Mouse (Mus musculus): ENCODE measurements around the gene 5730480H06Rik. TPM values are rescaled to one million over a fixed set of nuclear protein-coding genes. Genes with fewer than 3 reads are reported as not detected.

Gene 5730480H06Rik
- 15.1 and 16.6 TPM in 2 replicates for polyA plus RNA-seq (2014; fragmentation: Nextera tagmentation; extraction: Ambion mirVana)

DNA sequence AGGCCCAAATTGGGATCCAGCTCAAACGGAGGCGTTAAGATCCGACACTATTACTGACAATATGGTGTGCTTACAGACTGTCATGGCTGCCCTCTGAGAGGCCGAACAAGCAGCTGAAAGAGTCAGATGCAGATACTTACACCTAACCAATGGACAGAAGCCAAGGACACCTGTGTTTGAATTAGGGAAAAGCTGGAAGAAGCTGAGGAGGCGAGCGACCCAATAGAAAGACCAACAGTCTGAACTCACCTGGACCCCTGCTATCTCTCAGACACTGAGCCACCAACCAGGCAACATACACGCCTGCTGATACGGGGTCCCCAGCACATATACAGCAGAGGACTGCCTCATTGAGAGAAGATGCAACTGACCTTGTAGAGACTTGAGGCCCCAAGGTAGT lies at the start of gene 5730480H06Rik:
Gene 5730480H06Rik (plus strand): TSS at position 301 of the 400 bp plus-strand sequence.
- no peak within 1 kb of the TSS for H3K4me2 ChIP-seq (ENCODE audit: low read length)
- 91% methylated on average over 8 of the region's 8 CpGs for WGBS
- H3K9me3 ChIP-seq (ENCODE audit: control insufficient read depth, low read length): no peaks in the 10 kb centered on the region
- H3K27ac ChIP-seq (replicated peaks in 1 of 2; ENCODE audit: control insufficient read depth in 1 of 2, insufficient read depth in 1 of 2, low read depth in 2 of 2, low read length in 2 of 2): no peak within 1 kb of the TSS
- H3K4me3 ChIP-seq (ENCODE audit: control insufficient read depth in 1 of 2, insufficient read depth in 1 of 2, low read depth in 1 of 2, low read length in 2 of 2): no peak within 1 kb of the TSS
- no peak within 1 kb of the TSS for H3K9ac ChIP-seq (ENCODE audit: low read length)
- ATAC-seq (ENCODE audit: insufficient number of reproducible peaks, insufficient read depth, low FRiP score, low read depth): no peak
- H3K27me3 ChIP-seq (ENCODE audit: control insufficient read depth, insufficient read depth, low read length): no peaks in the 10 kb centered on the region
- no peaks in the 10 kb centered on the region for H3K36me3 ChIP-seq (ENCODE audit: control insufficient read depth, insufficient read depth, low read length)
- no peaks in the 10 kb centered on the region for H3K4me1 ChIP-seq (ENCODE audit: control insufficient read depth in 2 of 2, insufficient read depth in 2 of 2, low read length in 2 of 2)

DNA sequence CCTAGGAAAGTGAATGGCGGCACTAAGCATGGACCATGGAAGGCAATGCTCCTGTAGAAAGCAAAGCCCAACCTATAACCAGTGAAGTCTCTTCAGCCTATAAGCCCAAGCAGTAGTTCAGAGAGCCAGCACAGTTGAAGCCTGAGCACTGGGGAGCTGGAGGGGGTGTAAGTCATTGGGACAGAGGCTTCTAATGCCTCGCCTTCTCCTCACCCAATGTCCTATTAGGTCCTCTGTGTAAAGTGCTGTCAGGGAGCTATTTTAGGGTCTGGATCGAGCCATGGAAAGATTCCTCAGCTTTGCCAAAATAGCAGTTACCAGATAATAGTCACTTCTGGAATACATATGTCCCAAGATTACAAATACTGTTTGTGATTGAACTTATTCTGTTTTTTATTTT lies 26.6 kb upstream of the 5730480H06Rik start:
- Histone ChIP-seq H3K27me3 (ENCODE audit: control insufficient read depth, insufficient read depth, low read length) (no peaks in the 10 kb centered on the region), H3K4me2 (ENCODE audit: low read length) (no peak overlapping the region), H3K27ac (replicated peaks in 1 of 2; ENCODE audit: control insufficient read depth in 1 of 2, insufficient read depth in 1 of 2, low read depth in 2 of 2, low read length in 2 of 2) (peak overlapping the region; percentile 19 to 49; a peak in 2 of 4 replicates), H3K36me3 (ENCODE audit: control insufficient read depth, insufficient read depth, low read length) (peaks cover 38% of the 10 kb centered on the region), H3K9ac (ENCODE audit: low read length) (no peak overlapping the region), H3K9me3 (ENCODE audit: control insufficient read depth, low read length) (no peaks in the 10 kb centered on the region), H3K4me1 (ENCODE audit: control insufficient read depth in 2 of 2, insufficient read depth in 2 of 2, low read length in 2 of 2) (peaks cover 0 to 2% of the 10 kb centered on the region in 2 experiments; a peak in 2 of 4 replicates), H3K4me3 (ENCODE audit: control insufficient read depth in 1 of 2, insufficient read depth in 1 of 2, low read depth in 1 of 2, low read length in 2 of 2) (no peak overlapping the region)
- WGBS: 51% methylated on average over 3 of the region's 3 CpGs
- no peak; the same call in 1 of the 2 replicates for ATAC-seq (ENCODE audit: insufficient number of reproducible peaks, insufficient read depth, low FRiP score, low read depth)

DNA sequence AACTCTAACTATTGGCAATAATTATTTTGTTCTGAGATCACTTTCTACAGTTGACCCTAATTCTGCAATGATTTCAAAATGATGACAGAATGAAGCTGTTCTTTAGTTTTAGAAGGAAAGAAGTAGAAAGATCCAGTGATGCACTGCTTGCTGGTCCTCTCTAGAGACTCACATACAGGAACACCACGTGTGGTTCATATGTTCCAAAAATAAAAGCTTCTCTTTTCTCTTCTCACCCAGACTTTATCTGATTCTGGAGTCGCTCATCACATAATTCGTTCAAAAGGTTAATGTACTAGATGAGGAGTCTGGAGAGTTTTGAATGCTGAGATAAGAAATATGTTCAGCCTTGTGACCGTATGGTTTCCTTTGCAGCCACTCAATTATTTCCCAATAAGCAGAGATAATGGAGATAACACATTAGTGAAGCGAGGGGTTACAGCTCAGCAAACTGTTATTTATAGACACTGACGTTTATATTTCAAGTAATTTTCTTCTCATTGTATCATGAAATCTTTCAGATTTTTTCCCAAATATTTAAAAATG lies 12.6 kb upstream of the 5730480H06Rik start:
- Histone ChIP-seq H3K9me3 (ENCODE audit: control insufficient read depth, low read length) (no peaks in the 10 kb centered on the region), H3K4me3 (ENCODE audit: control insufficient read depth in 1 of 2, insufficient read depth in 1 of 2, low read depth in 1 of 2, low read length in 2 of 2) (no peak overlapping the region), H3K9ac (ENCODE audit: low read length) (no peak overlapping the region), H3K27ac (replicated peaks in 1 of 2; ENCODE audit: control insufficient read depth in 1 of 2, insufficient read depth in 1 of 2, low read depth in 2 of 2, low read length in 2 of 2) (no peak overlapping the region), H3K4me1 (ENCODE audit: control insufficient read depth in 2 of 2, insufficient read depth in 2 of 2, low read length in 2 of 2) (no peaks in the 10 kb centered on the region), H3K27me3 (ENCODE audit: control insufficient read depth, insufficient read depth, low read length) (no peaks in the 10 kb centered on the region), H3K36me3 (ENCODE audit: control insufficient read depth, insufficient read depth, low read length) (no peaks in the 10 kb centered on the region), H3K4me2 (ENCODE audit: low read length) (no peak overlapping the region)
- ATAC-seq (ENCODE audit: insufficient number of reproducible peaks, insufficient read depth, low FRiP score, low read depth): no peak
- WGBS: 59% methylated on average over 6 of the region's 6 CpGs

DNA sequence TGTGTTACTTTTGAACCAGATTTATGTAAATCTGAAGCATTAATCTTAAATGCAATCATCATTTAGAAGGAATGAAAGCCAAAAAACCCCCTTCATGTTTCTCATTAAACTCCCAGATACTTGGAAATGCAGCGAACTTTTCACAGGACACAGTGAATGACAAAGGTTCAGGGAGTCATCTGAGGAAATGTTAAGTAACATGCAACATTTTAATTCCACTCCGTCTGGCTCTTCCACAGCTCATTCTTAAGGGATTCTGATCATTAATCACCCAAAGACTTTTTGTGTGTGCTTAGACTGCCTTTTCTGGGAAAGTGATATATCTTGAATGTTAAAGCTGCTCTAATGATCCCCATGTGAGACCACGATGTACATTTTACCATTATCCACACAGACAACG lies 7.2 kb upstream of the 5730480H06Rik start:
- ATAC-seq (ENCODE audit: insufficient number of reproducible peaks, insufficient read depth, low FRiP score, low read depth): no peak
- Histone ChIP-seq H3K9me3 (ENCODE audit: control insufficient read depth, low read length) (no peaks in the 10 kb centered on the region), H3K9ac (ENCODE audit: low read length) (no peak overlapping the region), H3K4me1 (ENCODE audit: control insufficient read depth in 2 of 2, insufficient read depth in 2 of 2, low read length in 2 of 2) (no peaks in the 10 kb centered on the region), H3K27me3 (ENCODE audit: control insufficient read depth, insufficient read depth, low read length) (no peaks in the 10 kb centered on the region), H3K36me3 (ENCODE audit: control insufficient read depth, insufficient read depth, low read length) (no peaks in the 10 kb centered on the region), H3K4me3 (ENCODE audit: control insufficient read depth in 1 of 2, insufficient read depth in 1 of 2, low read depth in 1 of 2, low read length in 2 of 2) (no peak overlapping the region), H3K4me2 (ENCODE audit: low read length) (no peak overlapping the region), H3K27ac (replicated peaks in 1 of 2; ENCODE audit: control insufficient read depth in 1 of 2, insufficient read depth in 1 of 2, low read depth in 2 of 2, low read length in 2 of 2) (no peak overlapping the region)
- WGBS: 78% methylated on average over 4 of the region's 4 CpGs

DNA sequence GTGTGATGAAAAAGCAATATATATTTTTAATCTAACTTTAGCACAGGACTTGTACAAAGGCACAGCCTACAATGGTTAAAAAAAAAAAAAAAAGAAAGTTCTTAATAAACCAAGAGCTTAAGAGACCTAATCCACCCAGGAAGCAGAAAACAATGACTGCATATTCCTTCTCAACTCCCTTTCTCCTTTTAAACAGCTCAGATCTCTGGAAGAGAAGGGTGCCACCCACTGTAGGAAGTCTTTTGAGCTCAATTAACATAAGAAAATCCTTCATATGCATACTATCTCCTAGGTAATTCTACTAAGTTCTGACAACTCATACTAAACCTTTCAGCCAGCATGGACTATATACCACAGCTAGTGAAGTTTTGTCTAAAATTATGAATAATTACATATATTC lies 1.5 kb upstream of the 5730480H06Rik start:
- H3K9ac ChIP-seq (ENCODE audit: low read length): no peak overlapping the region
- H3K4me1 ChIP-seq (ENCODE audit: control insufficient read depth in 2 of 2, insufficient read depth in 2 of 2, low read length in 2 of 2): no peaks in the 10 kb centered on the region
- no peaks in the 10 kb centered on the region for H3K36me3 ChIP-seq (ENCODE audit: control insufficient read depth, insufficient read depth, low read length)
- no peaks in the 10 kb centered on the region for H3K27me3 ChIP-seq (ENCODE audit: control insufficient read depth, insufficient read depth, low read length)
- H3K4me2 ChIP-seq (ENCODE audit: low read length): no peak overlapping the region
- H3K27ac ChIP-seq (replicated peaks in 1 of 2; ENCODE audit: control insufficient read depth in 1 of 2, insufficient read depth in 1 of 2, low read depth in 2 of 2, low read length in 2 of 2): no peak overlapping the region
- ATAC-seq (ENCODE audit: insufficient number of reproducible peaks, insufficient read depth, low FRiP score, low read depth): no peak
- H3K9me3 ChIP-seq (ENCODE audit: control insufficient read depth, low read length): no peaks in the 10 kb centered on the region
- H3K4me3 ChIP-seq (ENCODE audit: control insufficient read depth in 1 of 2, insufficient read depth in 1 of 2, low read depth in 1 of 2, low read length in 2 of 2): no peak overlapping the region

DNA sequence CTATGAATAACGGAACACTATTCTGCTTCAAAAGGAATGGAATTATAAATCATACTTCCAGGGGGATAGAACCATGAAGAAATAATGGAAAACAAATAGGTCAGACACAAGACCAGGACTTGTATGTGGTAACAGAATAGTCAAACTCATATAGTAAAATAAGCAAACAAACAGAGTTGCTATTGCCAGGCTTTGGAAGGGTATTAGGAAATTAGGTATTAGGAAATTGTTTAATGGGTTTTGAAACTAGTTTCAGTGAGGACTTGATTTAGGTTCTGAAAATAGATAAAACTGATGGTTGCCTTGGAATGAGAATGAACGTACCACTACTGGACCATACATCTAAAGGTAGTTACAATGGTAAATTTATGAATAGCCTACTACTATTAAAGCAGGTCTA lies 2.0 kb downstream of the 5730480H06Rik start:
- WGBS: 87% methylated on average over 2 of the region's 2 CpGs
- ATAC-seq (ENCODE audit: insufficient number of reproducible peaks, insufficient read depth, low FRiP score, low read depth): no peak
- H3K4me1 ChIP-seq (ENCODE audit: control insufficient read depth in 2 of 2, insufficient read depth in 2 of 2, low read length in 2 of 2): no peaks in the 10 kb centered on the region

DNA sequence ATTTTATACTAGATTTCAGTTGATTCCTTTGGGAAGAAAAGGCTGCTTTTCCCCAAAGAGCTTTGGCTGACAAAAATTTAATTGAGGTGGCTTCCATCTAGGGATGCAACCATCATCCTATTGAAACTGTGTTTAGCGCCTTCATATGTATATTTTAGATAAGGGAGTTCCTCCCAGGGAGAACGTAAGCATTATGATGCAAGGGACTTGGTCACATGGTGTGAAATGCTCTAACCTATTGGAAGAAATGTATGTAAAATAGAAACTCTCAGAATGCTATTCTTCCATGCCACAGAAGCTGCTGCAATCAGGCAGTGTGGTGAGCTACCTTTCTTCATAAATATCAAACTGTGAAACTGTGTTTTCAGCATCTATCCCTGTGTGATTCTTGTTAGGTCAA lies 3.1 kb downstream of the 5730480H06Rik start:
- Histone ChIP-seq H3K4me1 (ENCODE audit: control insufficient read depth in 2 of 2, insufficient read depth in 2 of 2, low read length in 2 of 2) (no peaks in the 10 kb centered on the region), H3K36me3 (ENCODE audit: control insufficient read depth, insufficient read depth, low read length) (no peaks in the 10 kb centered on the region), H3K27ac (replicated peaks in 1 of 2; ENCODE audit: control insufficient read depth in 1 of 2, insufficient read depth in 1 of 2, low read depth in 2 of 2, low read length in 2 of 2) (no peak overlapping the region), H3K4me2 (ENCODE audit: low read length) (no peak overlapping the region), H3K27me3 (ENCODE audit: control insufficient read depth, insufficient read depth, low read length) (no peaks in the 10 kb centered on the region), H3K4me3 (ENCODE audit: control insufficient read depth in 1 of 2, insufficient read depth in 1 of 2, low read depth in 1 of 2, low read length in 2 of 2) (no peak overlapping the region), H3K9ac (ENCODE audit: low read length) (no peak overlapping the region), H3K9me3 (ENCODE audit: control insufficient read depth, low read length) (no peaks in the 10 kb centered on the region)
- ATAC-seq (ENCODE audit: insufficient number of reproducible peaks, insufficient read depth, low FRiP score, low read depth): no peak
- WGBS: 58% methylated on average over 2 of the region's 2 CpGs

More for the DNA sequence above, 2.0 kb downstream of the 5730480H06Rik start:
- Histone ChIP-seq H3K4me3 (ENCODE audit: control insufficient read depth in 1 of 2, insufficient read depth in 1 of 2, low read depth in 1 of 2, low read length in 2 of 2) (no peak overlapping the region), H3K27ac (replicated peaks in 1 of 2; ENCODE audit: control insufficient read depth in 1 of 2, insufficient read depth in 1 of 2, low read depth in 2 of 2, low read length in 2 of 2) (no peak overlapping the region), H3K9ac (ENCODE audit: low read length) (no peak overlapping the region), H3K4me2 (ENCODE audit: low read length) (no peak overlapping the region), H3K9me3 (ENCODE audit: control insufficient read depth, low read length) (no peaks in the 10 kb centered on the region), H3K36me3 (ENCODE audit: control insufficient read depth, insufficient read depth, low read length) (no peaks in the 10 kb centered on the region), H3K27me3 (ENCODE audit: control insufficient read depth, insufficient read depth, low read length) (no peaks in the 10 kb centered on the region)

DNA sequence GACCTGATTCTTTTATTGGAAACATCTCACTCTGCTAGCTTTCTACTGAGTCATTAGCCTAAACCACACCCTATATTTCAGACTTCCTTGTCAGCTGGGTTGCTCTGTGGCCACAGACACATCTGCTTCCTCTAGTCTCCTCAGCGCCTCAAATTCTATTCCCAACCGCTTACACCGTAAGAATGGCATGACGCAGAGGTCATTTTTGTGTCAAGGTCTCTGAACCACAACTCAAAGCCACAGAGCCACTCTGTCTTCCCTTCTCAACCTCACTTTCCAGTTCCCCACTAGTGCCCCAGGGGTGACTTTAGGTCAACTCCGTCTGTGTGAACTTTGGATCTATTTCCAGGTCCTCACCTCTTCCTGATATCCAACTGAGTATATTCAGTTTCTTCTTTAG lies 3.7 kb downstream of the 5730480H06Rik start:
- Histone ChIP-seq H3K36me3 (ENCODE audit: control insufficient read depth, insufficient read depth, low read length) (no peaks in the 10 kb centered on the region), H3K9ac (ENCODE audit: low read length) (no peak overlapping the region), H3K4me1 (ENCODE audit: control insufficient read depth in 2 of 2, insufficient read depth in 2 of 2, low read length in 2 of 2) (no peaks in the 10 kb centered on the region), H3K4me3 (ENCODE audit: control insufficient read depth in 1 of 2, insufficient read depth in 1 of 2, low read depth in 1 of 2, low read length in 2 of 2) (no peak overlapping the region), H3K27me3 (ENCODE audit: control insufficient read depth, insufficient read depth, low read length) (no peaks in the 10 kb centered on the region), H3K9me3 (ENCODE audit: control insufficient read depth, low read length) (no peaks in the 10 kb centered on the region), H3K4me2 (ENCODE audit: low read length) (no peak overlapping the region), H3K27ac (replicated peaks in 1 of 2; ENCODE audit: control insufficient read depth in 1 of 2, insufficient read depth in 1 of 2, low read depth in 2 of 2, low read length in 2 of 2) (no peak overlapping the region)
- 49% methylated on average over 5 of the region's 5 CpGs for WGBS
- no peak for ATAC-seq (ENCODE audit: insufficient number of reproducible peaks, insufficient read depth, low FRiP score, low read depth)

Data from heart, embryonic 14.5 days (tissue).